Mouse (Mus musculus) megakaryocyte, embryonic 14.5 days (primary cell): ENCODE data around the gene 1700067K01Rik. TPM values are rescaled to one million over a fixed set of nuclear protein-coding genes. Genes with fewer than 3 reads are reported as not detected.
A peak's percentile ranks its signal among the peaks of the same experiment; 100 is the strongest.

Experiments used
- H3K27me3 ChIP-seq: replicated peaks from 2 replicates; pipeline ENCODE3; 2012; ENCODE audit warnings: inconsistent platforms
- H3K36me3 ChIP-seq: replicated peaks from 2 replicates; pipeline ENCODE3; 2012; ENCODE audit warnings: low read length, inconsistent platforms, mixed read lengths
- H3K4me1 ChIP-seq: 2 replicates; pipeline ENCODE4 v1.6.1; 2012; ENCODE audit warnings: inconsistent platforms
- H3K4me3 ChIP-seq: replicated peaks from 2 replicates; pipeline ENCODE3; 2012; ENCODE audit warnings: moderate library complexity, mild to moderate bottlenecking, inconsistent platforms
- H3K9me3 ChIP-seq: 2 replicates; pipeline ENCODE4 v1.6.1; 2012; ENCODE audit warnings: inconsistent platforms
- FLI1 ChIP-seq: IDR thresholded peaks from 2 replicates; pipeline ENCODE4 v1.6.1; 2012; ENCODE audit warnings: low read length, inconsistent platforms, mixed read lengths
- GATA1 ChIP-seq: IDR thresholded peaks from 3 replicates; pipeline ENCODE4 v1.6.1; 2012; ENCODE audit warnings: mixed read lengths, low read length, inconsistent platforms, borderline replicate concordance
- polyA plus RNA-seq: library from polyadenylated mRNA; stranded (reverse); fragments of >175 nt; gene quantifications from 2 replicates; pipeline ENCODE4 v1.2.3, GENCODE M21; 2012; ENCODE audit warnings: low replicate concordance; ENCODE audit not compliant: insufficient read depth

1700067K01Rik gene
- polyA plus RNA-seq, 1 experiment, result 0.75 TPM

- H3K9me3 ChIP-seq, result no peaks in the 10 kb centered on the region
- H3K36me3 ChIP-seq, result peaks cover 32% of the 10 kb centered on the region
- peak within 1 kb of the TSS; percentile 100 for H3K4me3 ChIP-seq
- peaks cover 57% of the 10 kb centered on the region for H3K4me1 ChIP-seq
- H3K27me3 ChIP-seq, result no peaks in the 10 kb centered on the region
- TF ChIP-seq GATA1 (no peak), FLI1 (no peak)
These were observed 28.9 kb upstream of the 1700067K01Rik start, which contains the start of gene Prkaca for GRCm38 (mm10) chr8:83972150-83973120. TSS of gene Prkaca (plus strand) at chr8:83972993.

DNA sequence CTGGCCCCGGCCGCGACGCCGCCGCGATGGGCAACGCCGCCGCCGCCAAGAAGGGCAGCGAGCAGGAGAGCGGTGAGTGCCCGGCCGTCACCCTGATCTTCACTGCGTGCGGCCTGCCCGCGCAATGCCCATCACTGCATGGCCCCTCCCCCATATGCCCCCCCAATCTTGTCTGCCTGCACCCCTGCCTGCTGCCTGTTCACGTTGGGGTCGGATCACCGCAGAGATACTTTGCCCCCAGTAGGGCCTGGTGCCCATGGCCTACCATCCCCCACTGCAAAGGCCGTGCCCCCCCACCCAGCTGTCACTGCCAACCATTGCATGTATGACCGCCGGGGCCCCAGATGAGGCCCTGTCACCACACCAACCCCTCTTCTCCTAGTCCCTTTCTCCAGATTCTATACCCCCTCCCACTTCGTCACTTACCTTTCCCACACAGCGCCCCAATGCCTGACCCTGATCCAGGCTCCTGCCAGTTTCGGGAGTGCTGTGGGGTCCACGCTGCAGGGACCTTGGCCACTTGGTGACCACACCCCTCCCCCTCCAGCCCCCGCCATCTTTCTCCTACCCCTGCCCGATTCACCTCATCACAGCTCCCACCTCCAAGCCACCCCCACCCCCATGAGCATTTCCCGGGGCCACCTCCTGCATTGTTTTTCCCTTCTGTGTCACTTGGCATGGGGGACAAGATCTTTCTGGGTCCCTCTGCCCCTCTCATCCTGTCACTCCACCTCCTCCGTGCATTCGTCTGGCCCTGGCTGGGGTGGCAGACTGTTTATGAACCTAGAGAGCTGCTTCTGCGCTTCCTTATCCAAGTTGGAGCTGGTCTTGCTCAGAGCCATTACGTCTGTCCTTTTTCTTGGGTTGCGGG lies 27.9 kb upstream of the 1700067K01Rik start:
- H3K4me3 ChIP-seq, result peak overlapping the region; percentile 100
- peaks cover 67% of the 10 kb centered on the region for H3K4me1 ChIP-seq
- TF ChIP-seq FLI1 (no peak), GATA1 (no peak)
- no peaks in the 10 kb centered on the region for H3K27me3 ChIP-seq
- peaks cover 32% of the 10 kb centered on the region for H3K36me3 ChIP-seq
- no peaks in the 10 kb centered on the region for H3K9me3 ChIP-seq

DNA sequence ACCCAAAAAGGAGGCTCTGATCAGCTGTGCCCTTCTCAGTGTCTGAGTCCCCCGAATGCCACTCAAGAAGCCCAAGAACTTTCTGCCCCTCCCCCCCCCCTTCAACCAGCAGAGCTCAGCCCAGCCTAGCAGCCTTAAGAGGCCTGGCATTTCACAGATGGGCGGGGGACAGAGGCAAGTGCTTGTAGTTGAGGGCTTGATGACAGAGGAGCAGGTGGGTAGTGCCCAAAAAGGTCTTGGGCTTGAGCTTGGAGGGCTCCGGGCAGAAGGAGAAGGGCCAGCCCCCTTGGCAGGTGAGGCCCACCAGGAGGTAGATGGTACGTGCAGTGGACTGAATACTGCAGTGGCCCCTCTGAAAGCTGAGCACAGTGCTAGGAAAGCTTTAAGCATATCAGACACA lies 26.8 kb upstream of the 1700067K01Rik start:
- TF ChIP-seq FLI1, result no peak
- TF ChIP-seq GATA1, result no peak
- no peaks in the 10 kb centered on the region for H3K9me3 ChIP-seq
- no peaks in the 10 kb centered on the region for H3K27me3 ChIP-seq
- H3K4me1 ChIP-seq, result peaks cover 78% of the 10 kb centered on the region
- H3K4me3 ChIP-seq, result peak overlapping the region; percentile 29
- H3K36me3 ChIP-seq, result peaks cover 31% of the 10 kb centered on the region

DNA sequence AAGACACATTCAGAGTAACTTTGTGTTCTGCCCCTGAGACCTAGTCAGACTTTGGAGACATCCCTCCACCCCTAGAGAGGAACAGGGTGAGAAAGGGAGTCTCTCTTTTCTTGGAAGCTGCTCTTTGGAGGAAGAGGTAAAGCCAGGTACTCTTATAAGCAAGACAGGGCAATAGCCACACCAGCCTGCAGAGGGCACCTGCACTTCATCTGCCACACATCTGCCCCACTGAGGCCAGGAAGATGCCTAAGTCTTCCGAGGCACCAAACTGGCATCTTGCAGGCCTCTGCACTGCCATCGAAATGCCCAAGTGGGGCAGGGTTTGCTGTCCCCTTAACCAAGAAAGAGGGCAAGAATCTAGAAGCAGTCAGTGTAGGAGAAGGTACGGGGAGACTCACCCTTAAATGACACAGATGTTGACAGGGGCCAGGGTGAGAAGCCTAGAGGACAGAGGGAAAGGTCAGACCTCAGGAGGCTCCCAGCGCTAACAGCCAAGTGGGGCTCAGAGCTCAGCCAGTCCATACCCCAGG lies 25.1 kb upstream of the 1700067K01Rik start:
- peaks cover 86% of the 10 kb centered on the region for H3K4me1 ChIP-seq

DNA sequence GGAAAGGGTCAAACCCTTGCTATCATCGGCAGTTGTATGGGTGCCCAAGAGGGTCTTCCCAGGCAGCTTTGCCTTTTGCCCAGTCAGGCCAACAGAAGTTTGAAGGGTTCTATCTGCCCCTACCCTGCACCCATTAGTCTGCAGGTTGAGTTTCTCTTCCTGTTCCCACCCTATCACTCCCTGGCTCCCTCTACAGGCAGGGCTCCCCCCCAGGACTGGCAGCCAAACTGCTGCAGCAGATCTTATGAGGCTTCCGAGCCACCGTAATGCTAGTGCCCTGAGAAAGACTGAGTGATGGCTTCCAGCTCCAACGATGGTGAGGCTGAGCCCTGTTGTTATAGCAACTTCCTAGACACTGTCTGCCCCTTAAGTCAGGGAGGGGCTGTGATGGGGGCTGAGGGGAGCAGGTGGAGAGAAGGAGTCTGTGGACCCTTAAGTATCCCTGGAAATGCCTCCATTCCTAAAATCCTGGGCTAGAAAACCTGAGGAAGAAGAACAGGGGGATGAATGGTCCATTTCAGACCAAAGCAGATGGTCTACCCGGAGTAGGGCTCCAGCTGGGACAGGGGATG lies 24.4 kb upstream of the 1700067K01Rik start:
- no peak for TF ChIP-seq GATA1
- TF ChIP-seq FLI1, result no peak
- peaks cover 50% of the 10 kb centered on the region for H3K36me3 ChIP-seq
- H3K4me1 ChIP-seq, result peaks cover 85% of the 10 kb centered on the region
- no peaks in the 10 kb centered on the region for H3K27me3 ChIP-seq
- H3K9me3 ChIP-seq, result no peaks in the 10 kb centered on the region
- peak overlapping the region; percentile 81 for H3K4me3 ChIP-seq

More for the DNA sequence above, 25.1 kb upstream of the 1700067K01Rik start:
- H3K36me3 ChIP-seq, result peaks cover 43% of the 10 kb centered on the region
- TF ChIP-seq GATA1 (no peak), FLI1 (no peak)
- H3K27me3 ChIP-seq, result no peaks in the 10 kb centered on the region
- peak overlapping the region; percentile 81 for H3K4me3 ChIP-seq
- no peaks in the 10 kb centered on the region for H3K9me3 ChIP-seq

DNA sequence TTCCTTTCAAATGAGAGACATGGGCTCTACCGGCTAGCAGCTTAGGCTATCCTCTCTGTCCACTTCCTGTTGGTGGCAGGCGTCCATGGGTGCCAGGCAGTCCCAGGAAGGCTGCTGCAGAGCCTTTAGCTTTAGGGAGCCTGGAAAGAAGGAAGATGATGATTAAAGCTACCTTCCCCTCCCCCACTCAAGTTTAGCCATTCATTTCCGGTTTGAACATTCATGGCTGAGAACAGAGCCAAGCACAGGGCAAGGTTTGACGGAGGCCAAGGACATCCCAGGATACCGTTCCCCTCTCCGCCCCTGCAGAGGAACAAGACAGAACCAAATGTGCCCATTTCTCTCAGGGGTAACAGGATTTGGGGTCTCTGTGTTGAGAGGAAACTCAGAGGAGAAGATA lies 23.7 kb upstream of the 1700067K01Rik start:
- TF ChIP-seq FLI1 (no peak), GATA1 (no peak)
- Histone ChIP-seq H3K4me1 (peaks cover 87% of the 10 kb centered on the region), H3K36me3 (peaks cover 58% of the 10 kb centered on the region), H3K9me3 (no peaks in the 10 kb centered on the region), H3K4me3 (peak overlapping the region; percentile 81), H3K27me3 (no peaks in the 10 kb centered on the region)

GRCm38 (mm10) chr8:83978200-83978599 lies 23.1 kb upstream of the 1700067K01Rik start:
- Histone ChIP-seq H3K4me1 (peaks cover 85% of the 10 kb centered on the region), H3K27me3 (no peaks in the 10 kb centered on the region), H3K4me3 (peak overlapping the region; percentile 81), H3K9me3 (no peaks in the 10 kb centered on the region), H3K36me3 (peaks cover 58% of the 10 kb centered on the region)
- no peak for TF ChIP-seq FLI1
- TF ChIP-seq GATA1, result no peak

DNA sequence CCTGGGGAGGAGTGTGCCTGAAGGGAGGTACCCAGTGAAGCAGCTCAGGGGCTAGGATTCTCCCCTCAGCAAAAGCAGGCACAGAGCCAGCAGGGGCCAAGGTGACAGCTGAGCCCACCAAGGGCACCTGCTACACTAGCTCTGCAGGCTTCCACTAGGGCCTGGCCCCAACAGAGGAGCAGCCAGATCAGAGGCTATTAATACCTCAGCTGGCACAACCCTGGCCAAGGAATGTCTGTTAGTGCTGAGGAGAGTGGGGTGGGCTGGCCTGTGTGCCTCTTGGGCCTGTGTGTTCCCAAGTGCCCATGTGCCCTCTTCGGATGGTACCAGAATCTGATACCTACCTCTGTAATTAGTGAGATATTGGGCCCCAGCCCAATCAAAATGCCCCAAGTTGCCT lies 21.1 kb upstream of the 1700067K01Rik start:
- Histone ChIP-seq H3K4me1 (peaks cover 68% of the 10 kb centered on the region), H3K4me3 (no peak overlapping the region), H3K36me3 (peaks cover 69% of the 10 kb centered on the region), H3K27me3 (no peaks in the 10 kb centered on the region), H3K9me3 (no peaks in the 10 kb centered on the region)
- TF ChIP-seq GATA1 (no peak), FLI1 (no peak)

DNA sequence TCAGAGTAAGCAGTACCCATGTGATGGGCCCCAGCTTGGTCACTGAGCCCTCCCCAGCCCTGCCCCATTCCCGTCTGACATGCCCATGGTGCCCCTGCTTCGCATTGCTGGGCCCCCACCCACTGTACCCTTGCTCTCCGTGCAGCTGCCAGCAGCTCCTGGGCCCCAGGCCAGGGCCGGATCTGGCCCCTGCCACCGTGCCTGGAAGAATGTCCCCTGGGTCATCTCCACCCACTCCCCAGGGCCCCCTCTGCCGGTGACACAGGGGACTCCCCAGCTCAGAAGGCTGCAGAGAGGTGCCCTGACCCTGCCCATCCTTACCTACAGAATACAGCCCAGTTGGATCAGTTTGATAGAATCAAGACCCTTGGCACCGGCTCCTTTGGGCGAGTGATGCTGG lies 20.5 kb upstream of the 1700067K01Rik start:
- no peak for TF ChIP-seq FLI1
- no peak for TF ChIP-seq GATA1
- Histone ChIP-seq H3K9me3 (no peaks in the 10 kb centered on the region), H3K4me3 (no peak overlapping the region), H3K36me3 (peaks cover 74% of the 10 kb centered on the region), H3K27me3 (no peaks in the 10 kb centered on the region), H3K4me1 (peaks cover 64% of the 10 kb centered on the region)
